Mouse (Mus musculus) kidney, adult 18-20 months (tissue): Measurements from ENCODE around the gene Psmb4.
A peak's percentile ranks its signal among the peaks of the same experiment; 100 is the strongest.
"Not testable (repeated sequence)": the region's sequence is repeated elsewhere in the genome, so short reads cannot be mapped to it uniquely, and the experiment has no call there.

Experiments
- DNase-seq: peaks from one replicate; pipeline ENCODE4 v3.0.0; 2021

Gene Psmb4

DNA sequence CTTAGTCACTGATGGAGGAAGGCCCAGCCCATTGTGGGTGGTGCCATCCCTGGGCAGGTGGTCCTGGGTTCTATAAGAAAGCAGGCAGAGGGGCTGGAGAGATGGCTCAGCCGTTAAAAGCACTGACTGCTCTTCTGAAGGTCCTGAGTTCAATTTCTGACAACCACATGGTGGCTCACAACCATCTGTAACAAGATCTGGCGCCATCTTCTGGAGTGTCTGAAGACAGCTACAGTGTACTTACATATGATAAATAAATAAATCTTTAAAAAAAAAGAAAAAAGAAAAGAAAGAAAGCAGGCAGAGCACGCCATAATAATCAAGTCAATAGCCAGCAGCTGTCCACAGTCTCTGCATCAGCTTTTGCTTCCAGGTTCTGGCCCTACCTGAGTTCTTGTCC is 18.0 kb upstream of the Psmb4 start:
- DNase-seq, result not testable (repeated sequence)

DNA sequence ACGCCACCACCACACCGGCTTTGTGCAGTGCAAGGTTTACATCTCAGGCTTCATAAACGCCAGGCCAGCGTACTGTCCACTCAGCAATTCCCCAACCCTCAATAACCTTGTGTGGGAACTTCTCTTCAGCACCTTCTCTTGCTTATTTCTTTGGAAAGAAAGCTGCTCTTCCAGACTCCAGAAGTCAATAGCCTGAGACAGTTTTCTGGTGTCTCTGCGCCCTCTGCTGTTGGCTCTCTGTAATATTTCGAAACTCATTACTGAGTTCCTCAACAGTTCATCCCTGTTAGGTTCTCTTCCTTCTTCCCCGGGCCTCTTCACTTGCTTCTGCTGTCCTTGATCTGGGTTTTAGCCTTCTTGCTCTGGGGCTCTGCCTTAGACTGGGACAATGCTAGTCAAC is 16.0 kb upstream of the Psmb4 start:
- DNase-seq, result peak; percentile 66

DNA sequence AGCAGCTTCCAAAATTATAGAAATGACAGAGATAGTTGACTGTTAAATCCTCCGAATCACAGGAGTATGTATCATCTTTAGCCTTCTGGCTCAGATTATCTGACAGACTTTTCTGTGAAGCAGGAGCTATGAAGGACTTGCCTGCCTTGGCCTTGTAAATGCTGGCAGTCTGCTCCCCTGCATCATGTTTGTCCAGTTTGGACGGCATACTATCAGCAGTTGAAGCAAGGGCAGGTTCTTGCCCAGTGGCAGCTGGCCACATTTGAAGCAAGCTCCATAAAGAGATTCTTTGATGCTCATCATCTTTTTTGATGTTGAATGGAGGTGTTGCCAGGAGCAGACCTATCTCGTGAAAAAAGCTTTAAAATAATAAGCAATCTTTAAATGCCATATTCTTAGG is 7.3 kb upstream of the Psmb4 start:
- no peak for DNase-seq

DNA sequence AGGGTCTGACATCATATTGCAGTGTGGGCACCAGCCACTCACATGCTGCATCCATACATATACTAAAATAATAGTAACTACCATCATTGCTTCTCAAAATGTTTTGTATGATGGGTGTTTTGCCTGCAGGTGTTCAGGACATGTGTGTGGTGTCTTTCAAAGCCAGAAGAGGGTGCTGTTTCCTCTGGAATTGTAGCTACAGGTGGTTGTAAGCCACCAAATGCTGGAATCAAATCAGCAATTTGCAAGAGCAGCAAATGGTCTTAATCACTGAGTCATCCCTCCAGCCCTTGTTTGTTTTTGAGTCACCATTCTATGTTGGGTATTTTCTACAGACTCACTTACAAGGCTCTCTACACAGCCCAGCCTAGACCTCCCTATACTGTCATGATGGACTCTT is 1.8 kb upstream of the Psmb4 start:
- DNase-seq, result peak; percentile 42

DNA sequence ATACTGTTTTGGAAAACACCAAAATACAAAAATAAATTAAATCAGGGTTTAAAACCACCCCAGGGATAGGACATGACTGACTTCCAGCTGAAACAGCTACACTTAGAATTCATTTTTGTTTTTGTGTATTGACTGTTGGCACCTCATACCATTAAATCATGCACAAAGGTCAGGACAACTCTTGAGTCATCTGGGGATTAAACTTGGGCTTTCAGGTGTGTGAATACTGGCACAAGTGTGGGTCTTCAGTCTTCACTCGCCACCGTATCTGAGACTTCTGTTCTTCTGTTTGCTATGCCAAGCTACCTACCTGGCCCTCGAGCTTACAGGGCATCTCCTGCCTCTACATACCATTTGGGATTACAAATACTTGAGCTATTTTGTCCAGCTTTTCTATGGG is 4.2 kb downstream of the Psmb4 start:
- no peak for DNase-seq

DNA sequence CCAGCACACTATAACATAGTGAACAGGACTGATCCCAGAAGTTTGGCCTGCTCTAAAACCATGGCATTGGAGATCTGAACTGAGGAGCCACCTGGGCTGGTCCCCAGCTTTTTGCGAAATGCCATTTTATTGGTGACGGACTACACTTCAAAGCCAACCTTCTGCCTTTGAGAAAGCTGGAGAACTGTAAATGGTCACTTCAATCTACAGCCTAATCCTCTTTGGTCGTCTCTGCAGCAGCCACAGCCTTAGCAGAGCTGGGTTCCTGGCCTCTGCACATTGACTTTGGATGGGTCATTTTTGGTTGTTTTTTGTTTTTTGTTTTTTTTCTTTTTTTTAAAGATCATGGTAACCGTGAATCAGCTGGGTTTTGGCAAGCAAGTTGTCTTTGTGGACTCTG is 4.9 kb downstream of the Psmb4 start:
- no peak for DNase-seq

DNA sequence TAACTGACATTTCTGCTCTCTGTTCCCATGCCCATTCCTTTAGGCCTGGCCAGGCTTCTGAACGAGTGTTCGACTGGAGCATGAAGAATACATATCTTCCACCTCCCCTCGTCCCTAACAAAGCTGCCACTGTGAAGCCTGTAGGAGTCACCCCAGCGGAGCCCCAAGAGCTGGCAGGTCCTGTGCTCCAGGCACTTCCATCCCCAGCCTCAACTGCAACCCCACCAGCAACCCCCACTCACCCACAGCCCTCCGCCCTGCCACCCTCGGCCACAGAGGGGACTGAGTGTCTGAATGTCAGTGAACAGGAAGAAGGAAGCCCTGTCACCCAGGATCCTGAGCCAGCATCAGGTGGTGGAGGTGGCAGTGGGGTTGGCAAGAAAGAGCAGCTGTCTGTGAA is 8.1 kb downstream of the Psmb4 start:
- DNase-seq, result no peak

DNA sequence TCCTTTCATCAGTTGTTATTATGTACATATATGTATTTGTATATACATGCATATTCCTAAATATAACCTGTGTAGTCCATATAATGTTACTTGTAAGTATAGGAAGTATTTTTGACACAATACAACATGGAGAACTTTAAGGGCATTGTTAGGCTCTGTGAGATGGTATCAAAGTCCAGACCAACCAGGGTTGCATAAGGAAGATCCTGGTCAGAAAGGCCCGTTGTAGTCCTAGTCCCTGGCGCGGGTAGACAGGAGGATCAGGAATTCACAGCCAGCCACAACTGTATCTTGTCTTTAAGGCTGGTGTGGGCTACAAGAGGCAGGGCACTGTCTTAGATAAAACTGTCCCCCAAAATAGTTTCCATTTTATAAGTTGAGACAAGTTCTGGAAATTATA is 17.8 kb downstream of the Psmb4 start:
- no peak for DNase-seq

DNA sequence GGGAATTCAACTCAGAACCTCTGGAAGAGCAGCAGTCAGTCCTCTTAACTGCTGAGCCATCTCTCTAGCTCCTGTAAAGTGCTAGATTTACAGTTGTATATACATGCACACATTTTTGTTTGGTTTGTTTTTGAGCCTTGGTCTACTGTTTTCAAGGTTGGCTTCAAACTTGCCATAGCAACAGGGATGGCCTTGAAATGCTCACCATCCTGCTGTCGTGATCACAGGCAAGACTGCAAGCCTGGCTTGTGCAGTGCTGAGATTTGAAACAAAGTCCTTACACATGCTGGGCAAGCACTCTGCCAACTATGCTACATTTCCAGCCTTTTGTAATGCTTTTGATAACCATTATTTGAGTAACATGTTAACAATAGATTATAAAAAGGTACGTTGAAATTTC is 27.3 kb downstream of the Psmb4 start:
- no peak for DNase-seq

DNA sequence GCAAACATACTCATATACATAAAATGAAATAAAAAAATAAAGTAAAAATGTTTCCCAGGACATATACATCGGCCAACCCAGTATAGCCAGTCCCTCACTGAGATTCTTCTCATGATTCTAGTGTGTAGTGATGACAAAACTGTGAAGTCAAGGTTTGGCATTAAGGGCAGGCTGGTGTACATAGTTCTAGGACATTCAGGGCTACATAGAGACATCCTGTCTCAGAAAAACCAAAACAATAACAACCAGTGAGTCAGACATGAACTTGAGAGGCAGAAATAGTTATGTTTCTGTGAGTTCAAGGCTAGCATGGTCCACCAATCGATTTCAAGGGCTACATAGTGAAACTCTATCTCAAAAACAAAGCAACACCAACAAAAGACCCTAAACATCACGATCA is 34.5 kb downstream of the Psmb4 start:
- DNase-seq, result no peak

DNA sequence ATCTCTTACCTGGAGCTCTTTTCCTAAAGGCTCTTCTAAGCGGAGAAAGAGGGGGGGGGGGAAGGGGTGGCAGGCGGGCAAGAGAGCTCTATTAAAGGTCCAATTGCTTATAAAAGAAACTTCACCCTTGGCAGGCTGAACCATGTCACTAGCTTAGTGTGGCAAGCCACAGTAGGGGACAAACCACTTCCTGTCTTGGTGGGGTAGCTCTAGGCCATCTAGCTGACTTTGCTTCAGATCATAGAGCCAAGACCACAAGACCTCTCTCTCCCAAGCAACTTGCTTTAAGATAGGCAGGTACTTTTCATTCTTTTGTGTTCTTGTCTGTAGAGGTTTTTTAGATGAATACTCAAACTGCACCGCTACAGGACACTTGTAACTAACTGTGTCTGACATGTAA is 35.0 kb downstream of the Psmb4 start:
- no peak for DNase-seq

DNA sequence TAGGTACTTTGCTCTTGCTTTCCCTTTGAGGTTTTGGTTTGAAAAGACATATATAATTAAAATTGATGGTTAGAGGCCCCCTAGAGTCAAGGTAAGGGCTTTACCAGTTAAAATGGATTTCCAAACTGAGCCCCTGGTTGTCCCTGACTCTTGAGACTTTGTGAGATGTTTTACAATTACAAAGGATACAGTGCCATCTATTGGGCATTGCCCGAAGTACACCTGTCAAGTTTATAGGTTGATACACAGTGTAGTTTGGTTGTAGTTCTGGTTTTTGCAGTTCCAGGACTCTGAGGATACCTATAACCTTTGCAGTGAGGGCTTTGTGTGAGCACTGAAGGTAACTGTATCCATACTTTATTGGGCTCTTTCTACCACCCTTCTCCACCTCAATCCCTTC is 37.4 kb downstream of the Psmb4 start:
- peak; percentile 73 for DNase-seq

DNA sequence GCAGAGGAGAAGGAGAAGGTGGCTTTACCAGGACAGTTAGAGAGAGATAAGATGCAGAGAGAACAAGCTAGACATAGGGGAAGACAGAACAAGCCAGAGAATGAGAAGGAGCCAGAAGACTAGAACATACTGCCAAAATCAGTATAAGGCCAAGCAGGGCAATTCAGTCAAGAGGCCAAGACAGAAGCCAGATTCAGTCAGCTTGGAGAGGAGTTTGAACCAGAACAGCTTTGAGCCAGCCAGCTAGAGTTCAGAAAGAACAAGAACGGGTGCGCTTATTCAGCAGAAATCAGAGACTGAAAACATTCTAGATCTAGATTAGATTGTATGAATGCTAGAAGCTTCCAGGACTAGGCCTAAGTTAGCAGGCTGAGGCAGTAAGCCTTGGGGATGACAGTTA is 39.4 kb downstream of the Psmb4 start:
- no peak for DNase-seq

DNA sequence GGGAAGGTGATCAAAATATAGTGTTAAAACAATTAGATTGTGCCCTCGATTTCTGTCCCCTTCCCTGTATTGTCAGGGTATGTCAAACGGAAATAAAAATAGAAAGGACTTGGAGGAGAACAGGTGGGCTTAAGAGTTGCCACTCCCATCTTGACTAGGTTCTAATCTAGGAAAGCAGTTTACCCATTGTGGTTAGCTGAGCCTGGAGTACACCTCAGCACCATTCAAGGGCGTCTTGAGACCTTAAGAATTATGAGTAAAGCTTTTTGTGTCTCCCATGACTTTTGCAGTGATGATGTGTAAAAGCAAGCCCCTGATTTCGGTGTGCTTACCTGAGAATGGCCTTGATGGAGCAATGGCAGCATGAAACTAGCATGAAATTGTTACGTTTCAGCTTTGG is 47.7 kb downstream of the Psmb4 start:
- DNase-seq, result no peak

DNA sequence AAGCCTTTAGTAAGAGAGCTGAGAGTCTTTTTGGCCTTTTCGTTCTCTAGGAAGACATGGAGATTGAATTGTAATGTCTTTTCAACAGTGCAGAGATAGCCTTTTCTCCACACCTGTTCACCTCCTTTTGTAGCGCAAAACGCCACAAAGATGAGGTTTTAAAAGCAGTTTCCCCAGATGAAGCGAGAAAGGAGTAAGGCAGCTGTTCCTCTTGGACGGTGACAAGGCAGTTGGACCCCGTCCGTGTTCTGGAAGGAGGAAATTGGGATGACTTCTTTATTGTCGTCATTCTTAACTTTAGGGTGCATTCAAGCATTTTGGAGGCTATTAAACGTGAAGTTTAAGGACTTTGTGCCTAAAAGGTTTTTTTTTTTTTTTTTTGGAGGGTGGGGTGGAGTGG is 48.1 kb downstream of the Psmb4 start:
- DNase-seq, result no peak

DNA sequence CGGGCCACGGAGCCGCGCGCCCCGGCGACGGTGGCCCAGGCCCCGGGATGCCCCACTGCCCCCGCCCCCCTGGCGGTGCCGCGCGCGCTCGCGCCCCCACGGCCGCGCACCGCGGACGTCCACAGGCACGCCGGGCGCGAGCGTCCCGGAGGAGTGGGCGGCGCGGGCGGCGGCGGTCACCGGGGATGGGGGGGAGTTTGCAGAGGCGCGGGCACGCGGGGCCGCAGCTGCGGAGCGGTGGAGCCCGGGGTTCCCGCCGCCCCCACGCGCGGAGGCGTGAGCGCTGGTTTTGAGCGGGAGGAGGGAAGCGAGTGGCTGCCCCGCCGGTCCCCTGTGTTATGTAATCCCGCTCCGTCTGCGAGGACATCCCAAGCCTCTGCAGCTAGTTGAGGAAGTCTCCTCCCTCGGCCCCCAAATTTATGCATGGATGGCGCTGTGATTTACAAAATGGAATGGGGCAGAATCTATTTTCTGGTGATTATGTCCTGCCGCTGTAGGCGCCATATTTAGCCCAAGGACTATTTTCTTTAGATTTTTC is 48.7 kb downstream of the Psmb4 start:
- peak; percentile 79 for DNase-seq

DNA sequence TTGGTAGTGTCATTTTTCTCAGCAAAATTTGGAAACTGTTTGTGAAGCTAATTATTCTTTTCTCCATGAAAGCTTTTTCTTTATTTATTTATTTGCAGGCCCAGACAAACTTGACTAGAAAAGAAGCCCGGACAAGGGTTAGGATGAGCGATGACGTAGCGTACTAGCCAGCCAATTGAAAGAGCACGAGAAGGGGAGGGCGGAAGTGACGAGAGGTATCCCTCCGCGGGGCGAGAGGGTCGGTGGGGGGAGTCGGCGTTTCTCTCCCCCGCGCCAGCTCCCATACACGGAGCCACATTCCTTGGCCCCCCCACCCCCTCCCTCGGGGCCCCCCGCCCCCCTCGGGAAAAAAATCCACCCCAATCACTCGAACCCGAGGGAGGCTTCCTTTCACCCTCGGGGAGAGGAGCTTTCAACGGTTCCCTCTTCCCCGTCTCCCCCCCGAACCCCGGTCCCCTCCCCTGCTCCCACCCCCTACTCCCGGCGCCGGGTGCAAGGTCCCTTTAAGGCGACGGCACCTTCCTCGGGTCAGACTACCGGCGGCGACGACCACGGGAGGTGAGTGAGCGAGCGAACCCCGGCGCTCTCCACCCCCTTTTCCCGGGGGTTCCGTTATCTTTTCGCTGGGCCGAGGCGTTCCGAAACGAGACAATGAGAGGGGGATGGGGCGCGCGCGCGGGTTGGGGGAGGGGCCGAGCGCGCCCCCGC is 49.4 kb downstream of the Psmb4 start, which contains the start of gene Pogz:
Pogz (plus strand) TSS at position 385 of the 708 bp plus-strand sequence.
- peak; percentile 93 for DNase-seq

DNA sequence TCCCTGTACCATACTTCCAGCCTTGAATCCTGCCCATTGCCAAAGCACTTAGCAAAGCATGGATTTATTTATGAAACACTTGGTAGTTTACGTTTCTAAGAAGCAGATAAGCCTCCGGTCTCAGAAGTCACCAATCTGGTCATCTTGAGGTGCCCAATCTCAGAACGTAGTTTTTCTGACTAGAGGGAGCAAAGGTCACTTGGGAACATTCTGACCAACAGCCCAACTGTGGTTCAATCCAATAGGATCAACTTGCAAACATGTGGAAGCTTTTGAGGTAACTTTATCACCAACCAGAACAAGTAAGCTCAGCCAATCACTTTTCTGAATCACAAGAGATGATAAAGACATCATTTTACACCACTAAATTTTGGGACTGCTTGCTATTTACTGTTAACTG is 51.4 kb downstream of the Psmb4 start:
- no peak for DNase-seq
